Mouse (Mus musculus): ENCODE results near the gene Ankib1. TPM values are rescaled to one million over a fixed set of nuclear protein-coding genes. Genes with fewer than 3 reads are reported as not detected.

Gene Ankib1
- polyA plus RNA-seq, 1 experiment: 9.5 TPM

Small RNA genes within 50 kb of the gene (microRNA-seq; reads per million reads assigned to microRNA genes)
- not detected for gene Gm22926 (ENCODE audit: borderline microRNAs expressed)
- gene Gm26238 (ENCODE audit: borderline microRNAs expressed): not detected

Other genes starting within 250 kb of the Ankib1 start
- gene 1700109H08Rik, start 231.4 kb downstream of the Ankib1 start, polyA plus RNA-seq (2012; fragmentation: generic; extraction: Trizol): 0.39 TPM
- gene Pex1, start 206.9 kb downstream of the Ankib1 start, polyA plus RNA-seq (2012; fragmentation: generic; extraction: Trizol): 3.3 TPM
- 2.9 TPM for gene Rbm48, start 206.3 kb downstream of the Ankib1 start, polyA plus RNA-seq (2012; fragmentation: generic; extraction: Trizol)
- not detected for gene Tmbim7, start 151.7 kb downstream of the Ankib1 start, polyA plus RNA-seq (2012; fragmentation: generic; extraction: Trizol)
- gene Gatad1, start 145.7 kb downstream of the Ankib1 start, polyA plus RNA-seq (2012; fragmentation: generic; extraction: Trizol): 125 TPM
- 4.7 TPM for gene Krit1, start 259 bp upstream of the Ankib1 start, polyA plus RNA-seq (2012; fragmentation: generic; extraction: Trizol)
- 0.04 TPM for gene Lrrd1, start 42.2 kb upstream of the Ankib1 start, polyA plus RNA-seq (2012; fragmentation: generic; extraction: Trizol)
- gene Mterf1a, start 91.0 kb upstream of the Ankib1 start, polyA plus RNA-seq (2012; fragmentation: generic; extraction: Trizol): 2.3 TPM
- gene Akap9, start 125.1 kb upstream of the Ankib1 start, polyA plus RNA-seq (2012; fragmentation: generic; extraction: Trizol): 2.1 TPM